Mouse (Mus musculus): Measurements from ENCODE around the gene Irf9. TPM values are rescaled to one million over a fixed set of nuclear protein-coding genes. Genes with fewer than 3 reads are reported as not detected.

Gene Irf9
- polyA plus RNA-seq, 1 experiment from 2014 or later = 27.4 TPM

GRCm38 (mm10) chr14:55616844-55617243 is 13.5 kb downstream of the Irf9 start:
- Histone ChIP-seq H3K36me3 (ENCODE audit: insufficient read depth, low read length) (no peaks in the 10 kb centered on the region), H3K27me3 (ENCODE audit: insufficient read depth, low read length) (no peaks in the 10 kb centered on the region), H3K9me3 (replicated peaks; ENCODE audit: low read length) (no peaks in the 10 kb centered on the region), H3K27ac (0 out of 2 replicates have a peak overlapping the region, but pooled peaks have one; percentile 13), H3K4me3 (replicated peaks; ENCODE audit: low read depth, low read length) (no peak overlapping the region), H3K9ac (ENCODE audit: low read depth, low read length) (no peak overlapping the region), H3K4me1 (replicated peaks; ENCODE audit: insufficient read depth, low read length) (no peaks in the 10 kb centered on the region), H3K4me2 (ENCODE audit: low read length) (no peak overlapping the region)
- no peak for DNase-seq (ENCODE audit: low spot score)
- no peak for TF ChIP-seq CTCF (IDR thresholded peaks at IDR 0.05; ENCODE audit: low read depth)
- ATAC-seq (replicated peaks; ENCODE audit: low FRiP score, low read depth) = no peak
- WGBS = 80% methylated on average over 2 of the region's 2 CpGs

- peak within 1 kb of the TSS; percentile 15; the same call in 1 of the 2 replicates for H3K4me3 ChIP-seq (replicated peaks; ENCODE audit: low read depth, low read length)
- H3K4me2 ChIP-seq (ENCODE audit: low read length) = peak within 1 kb of the TSS; percentile 51
- peak; percentile 44 for TF ChIP-seq CTCF (IDR thresholded peaks at IDR 0.05; ENCODE audit: low read depth)
- H3K4me1 ChIP-seq (replicated peaks; ENCODE audit: insufficient read depth, low read length) = no peaks in the 10 kb centered on the region
- H3K36me3 ChIP-seq (ENCODE audit: insufficient read depth, low read length) = no peaks in the 10 kb centered on the region
- ATAC-seq (replicated peaks; ENCODE audit: low FRiP score, low read depth) = peak; percentile 89
- H3K27ac ChIP-seq = 0 out of 2 replicates have a peak within 1 kb of the TSS, but pooled peaks have one; percentile 13
- H3K9me3 ChIP-seq (replicated peaks; ENCODE audit: low read length) = no peaks in the 10 kb centered on the region
- no peaks in the 10 kb centered on the region for H3K27me3 ChIP-seq (ENCODE audit: insufficient read depth, low read length)
- H3K9ac ChIP-seq (ENCODE audit: low read depth, low read length) = no peak within 1 kb of the TSS
- DNase-seq (ENCODE audit: low spot score) = peak; percentile 77
- WGBS = 19% methylated on average over 21 of the region's 21 CpGs
Observed at GRCm38 (mm10) chr14:55617822-55618221, 14.5 kb downstream of the Irf9 start, which contains the start of gene Rec8. TSS of gene Rec8 (plus strand) at chr14:55618037.

GRCm38 (mm10) chr14:55618486-55619195 is 15.3 kb downstream of the Irf9 start:
- H3K4me3 ChIP-seq (replicated peaks; ENCODE audit: low read depth, low read length) = peak overlapping the region; percentile 15; the same call in 1 of the 2 replicates
- no peak overlapping the region for H3K9ac ChIP-seq (ENCODE audit: low read depth, low read length)
- ATAC-seq (replicated peaks; ENCODE audit: low FRiP score, low read depth) = no peak
- no peak for DNase-seq (ENCODE audit: low spot score)
- no peaks in the 10 kb centered on the region for H3K9me3 ChIP-seq (replicated peaks; ENCODE audit: low read length)
- no peak for TF ChIP-seq CTCF (IDR thresholded peaks at IDR 0.05; ENCODE audit: low read depth)
- H3K4me1 ChIP-seq (replicated peaks; ENCODE audit: insufficient read depth, low read length) = no peaks in the 10 kb centered on the region
- peak overlapping the region; percentile 51 for H3K4me2 ChIP-seq (ENCODE audit: low read length)
- no peaks in the 10 kb centered on the region for H3K27me3 ChIP-seq (ENCODE audit: insufficient read depth, low read length)
- H3K36me3 ChIP-seq (ENCODE audit: insufficient read depth, low read length) = no peaks in the 10 kb centered on the region
- H3K27ac ChIP-seq = no peak overlapping the region
- WGBS = 33% methylated on average over 22 of the region's 22 CpGs

DNA sequence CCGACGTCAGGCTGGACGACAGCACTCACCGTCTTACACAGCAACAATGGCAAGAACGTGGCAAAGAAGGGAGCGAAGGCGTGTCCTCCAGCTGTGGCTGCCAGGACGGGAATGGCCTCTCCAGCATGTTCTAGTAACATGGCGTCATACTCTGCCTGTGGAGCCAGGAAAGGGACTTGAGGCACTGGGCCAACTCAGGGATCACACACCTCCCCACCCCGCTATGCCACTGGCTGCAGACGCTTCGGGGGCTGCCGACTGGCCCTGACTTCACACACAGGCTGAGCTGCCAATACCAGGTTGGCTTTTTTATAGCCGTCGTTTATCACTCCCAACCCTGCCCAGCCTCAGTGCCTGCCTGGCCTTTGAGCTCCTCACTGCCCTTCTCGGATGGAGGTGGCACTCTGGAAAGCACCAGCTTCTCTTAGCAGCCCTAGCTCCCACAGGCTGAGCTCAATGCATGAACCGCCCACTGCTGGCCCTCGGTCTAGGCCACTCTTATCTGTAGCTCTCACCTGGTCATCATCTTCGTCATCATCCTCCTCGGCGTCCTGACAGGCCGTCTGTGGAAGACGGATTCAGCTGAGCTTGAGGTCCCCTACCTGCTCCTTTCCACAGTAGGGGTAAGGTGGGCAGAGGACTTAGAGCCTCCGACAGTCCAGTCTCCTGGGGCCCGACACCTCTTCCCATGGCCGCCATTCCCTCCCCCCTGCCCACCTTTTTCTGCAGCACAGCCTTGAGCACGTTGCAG is 24.9 kb downstream of the Irf9 start:
- no peak overlapping the region for H3K27ac ChIP-seq
- no peak overlapping the region for H3K9ac ChIP-seq (ENCODE audit: low read depth, low read length)
- H3K27me3 ChIP-seq (ENCODE audit: insufficient read depth, low read length) = no peaks in the 10 kb centered on the region
- H3K4me3 ChIP-seq (replicated peaks; ENCODE audit: low read depth, low read length) = no peak overlapping the region
- no peak overlapping the region for H3K4me2 ChIP-seq (ENCODE audit: low read length)
- DNase-seq (ENCODE audit: low spot score) (no peak), ATAC-seq (replicated peaks; ENCODE audit: low FRiP score, low read depth) (no peak)
- no peaks in the 10 kb centered on the region for H3K9me3 ChIP-seq (replicated peaks; ENCODE audit: low read length)
- peaks cover 82% of the 10 kb centered on the region for H3K36me3 ChIP-seq (ENCODE audit: insufficient read depth, low read length)
- no peaks in the 10 kb centered on the region for H3K4me1 ChIP-seq (replicated peaks; ENCODE audit: insufficient read depth, low read length)
- 72% methylated on average over 27 of the region's 27 CpGs for WGBS
- TF ChIP-seq CTCF (IDR thresholded peaks at IDR 0.05; ENCODE audit: low read depth) = no peak

GRCm38 (mm10) chr14:55629312-55629711 is 25.9 kb downstream of the Irf9 start:
- Histone ChIP-seq H3K36me3 (ENCODE audit: insufficient read depth, low read length) (peaks cover 86% of the 10 kb centered on the region), H3K4me3 (replicated peaks; ENCODE audit: low read depth, low read length) (no peak overlapping the region), H3K27ac (no peak overlapping the region), H3K4me1 (replicated peaks; ENCODE audit: insufficient read depth, low read length) (no peaks in the 10 kb centered on the region), H3K9me3 (replicated peaks; ENCODE audit: low read length) (no peaks in the 10 kb centered on the region), H3K4me2 (ENCODE audit: low read length) (no peak overlapping the region), H3K27me3 (ENCODE audit: insufficient read depth, low read length) (no peaks in the 10 kb centered on the region), H3K9ac (ENCODE audit: low read depth, low read length) (no peak overlapping the region)
- TF ChIP-seq CTCF (IDR thresholded peaks at IDR 0.05; ENCODE audit: low read depth) = peak; percentile 76
- WGBS = 51% methylated on average over 5 of the region's 5 CpGs
- ATAC-seq (replicated peaks; ENCODE audit: low FRiP score, low read depth) = no peak
- DNase-seq (ENCODE audit: low spot score) = peak; percentile 27

DNA sequence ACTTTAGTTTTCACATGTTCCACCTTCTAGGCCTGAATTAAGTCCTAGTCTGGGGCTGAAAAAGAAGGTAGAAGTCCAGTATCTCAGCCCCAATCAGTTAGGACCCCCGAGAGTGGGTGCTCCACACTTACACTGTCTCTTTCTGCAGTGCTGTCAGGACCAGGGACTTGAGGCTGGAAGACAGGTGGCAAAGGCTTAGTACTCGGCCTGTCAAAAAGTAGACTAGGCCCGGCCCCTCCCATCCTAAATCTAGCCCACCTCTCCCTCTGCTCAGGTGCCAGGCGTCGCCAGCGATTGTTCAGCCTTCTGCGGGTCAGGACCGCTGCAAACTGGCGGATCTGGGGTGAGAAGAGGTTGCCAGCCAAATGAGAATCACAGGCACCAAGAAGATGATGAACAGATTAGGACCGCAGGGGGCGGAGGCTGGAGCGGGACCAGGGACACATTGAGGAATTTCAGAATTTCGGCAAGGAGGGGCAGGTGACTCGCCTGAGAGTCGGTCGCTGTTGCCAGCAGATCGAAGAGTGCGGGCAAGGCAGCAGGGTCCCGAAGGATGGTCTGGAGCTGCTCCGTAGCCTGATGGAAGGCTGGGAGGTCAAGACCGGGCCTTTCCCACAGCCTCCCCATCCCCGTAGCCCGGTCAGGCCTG is 31.6 kb downstream of the Irf9 start:
- peak overlapping the region; percentile 53 for H3K4me3 ChIP-seq (replicated peaks; ENCODE audit: low read depth, low read length)
- H3K9ac ChIP-seq (ENCODE audit: low read depth, low read length) = peak overlapping the region; percentile 66
- H3K9me3 ChIP-seq (replicated peaks; ENCODE audit: low read length) = no peaks in the 10 kb centered on the region
- peak overlapping the region; percentile 66 for H3K4me2 ChIP-seq (ENCODE audit: low read length)
- peak; percentile 10; the same call in 1 of the 2 replicates for ATAC-seq (replicated peaks; ENCODE audit: low FRiP score, low read depth)
- H3K27ac ChIP-seq = no peak overlapping the region; the same call in 1 of the 2 replicates
- WGBS = 4% methylated on average over 23 of the region's 23 CpGs
- H3K36me3 ChIP-seq (ENCODE audit: insufficient read depth, low read length) = peaks cover 57% of the 10 kb centered on the region
- H3K27me3 ChIP-seq (ENCODE audit: insufficient read depth, low read length) = no peaks in the 10 kb centered on the region
- no peaks in the 10 kb centered on the region for H3K4me1 ChIP-seq (replicated peaks; ENCODE audit: insufficient read depth, low read length)
- DNase-seq (ENCODE audit: low spot score) = peak; percentile 34
- TF ChIP-seq CTCF (IDR thresholded peaks at IDR 0.05; ENCODE audit: low read depth) = no peak

Measured in kidney, postnatal 0 days (tissue).